Mouse (Mus musculus) ES-Bruce4 (cell line): Measurements from ENCODE around the gene Adipoq. TPM values are rescaled to one million over a fixed set of nuclear protein-coding genes. Genes with fewer than 3 reads are reported as not detected.

ENCODE experiments used
- H3K27ac ChIP-seq: 2 replicates; pipeline ENCODE4 v1.5.1; 2012; ENCODE audit warnings: low read length, inconsistent platforms; ENCODE audit not compliant: insufficient read depth
- H3K27me3 ChIP-seq: 2 replicates; pipeline ENCODE4 v1.6.1; 2012; ENCODE audit warnings: mild to moderate bottlenecking, low read length, inconsistent platforms; ENCODE audit not compliant: control insufficient read depth, poor library complexity, insufficient read depth, severe bottlenecking
- H3K36me3 ChIP-seq: 2 replicates; pipeline ENCODE4 v1.6.1; 2012; ENCODE audit warnings: inconsistent platforms, mild to moderate bottlenecking, low read length, moderate library complexity; ENCODE audit not compliant: control insufficient read depth, poor library complexity, insufficient read depth, severe bottlenecking
- H3K4me1 ChIP-seq: one replicate; pipeline ENCODE4 v1.8.1; 2011; ENCODE audit warnings: low read length; ENCODE audit not compliant: control insufficient read depth, insufficient read depth
- H3K4me3 ChIP-seq: 2 replicates; pipeline ENCODE4 v1.5.1; 2011; ENCODE audit warnings: low read depth, mild to moderate bottlenecking, low read length
- H3K9ac ChIP-seq: 2 replicates; pipeline ENCODE4 v1.6.1; 2012; ENCODE audit warnings: low read depth, mild to moderate bottlenecking, inconsistent platforms; ENCODE audit not compliant: poor library complexity, severe bottlenecking
- H3K9me3 ChIP-seq: replicated peaks from 2 replicates; pipeline ENCODE4 v1.6.1; 2012; ENCODE audit warnings: mild to moderate bottlenecking, low read length, inconsistent platforms; ENCODE audit not compliant: control insufficient read depth, poor library complexity, insufficient read depth, severe bottlenecking
- CTCF ChIP-seq: IDR thresholded peaks from one replicate; pipeline ENCODE4 v1.8.1; 2011; ENCODE audit warnings: low read depth, low read length
- EP300 ChIP-seq: IDR thresholded peaks from 2 replicates; pipeline ENCODE4 v1.6.1; 2011; ENCODE audit warnings: low read depth, low read length; ENCODE audit not compliant: insufficient read depth
- POLR2A ChIP-seq: IDR thresholded peaks from one replicate; pipeline ENCODE4 v1.8.1; 2011; ENCODE audit warnings: low read length; ENCODE audit not compliant: insufficient read depth
- polyA plus RNA-seq: library from polyadenylated mRNA; stranded (reverse); fragments of >200 nt; gene quantifications from 2 replicates; pipeline ENCODE4 v1.2.4, GENCODE M21; 2011; ENCODE audit warnings: low read depth; ENCODE audit not compliant: missing spikeins, insufficient read depth, insufficient read length

Adipoq gene
- polyA plus RNA-seq, 1 experiment: not detected

- Histone ChIP-seq H3K4me3 (no peak overlapping the region), H3K27ac (no peak overlapping the region), H3K9me3 (no peaks in the 10 kb centered on the region), H3K36me3 (peaks cover 82% of the 10 kb centered on the region), H3K9ac (no peak overlapping the region), H3K4me1 (no peaks in the 10 kb centered on the region), H3K27me3 (no peaks in the 10 kb centered on the region)
- TF ChIP-seq CTCF: no peak
These were observed 32.4 kb upstream of the Adipoq start for GRCm38 (mm10) chr16:23113903-23114302.

- Histone ChIP-seq H3K9me3 (no peaks in the 10 kb centered on the region), H3K27me3 (no peaks in the 10 kb centered on the region), H3K36me3 (peaks cover 79% of the 10 kb centered on the region), H3K4me3 (no peak overlapping the region), H3K9ac (no peak overlapping the region), H3K4me1 (no peaks in the 10 kb centered on the region), H3K27ac (peak overlapping the region; percentile 72)
- TF ChIP-seq EP300: no peak
- TF ChIP-seq POLR2A: no peak
- TF ChIP-seq CTCF: no peak
These were observed 31.8 kb upstream of the Adipoq start for GRCm38 (mm10) chr16:23114339-23115171.

DNA sequence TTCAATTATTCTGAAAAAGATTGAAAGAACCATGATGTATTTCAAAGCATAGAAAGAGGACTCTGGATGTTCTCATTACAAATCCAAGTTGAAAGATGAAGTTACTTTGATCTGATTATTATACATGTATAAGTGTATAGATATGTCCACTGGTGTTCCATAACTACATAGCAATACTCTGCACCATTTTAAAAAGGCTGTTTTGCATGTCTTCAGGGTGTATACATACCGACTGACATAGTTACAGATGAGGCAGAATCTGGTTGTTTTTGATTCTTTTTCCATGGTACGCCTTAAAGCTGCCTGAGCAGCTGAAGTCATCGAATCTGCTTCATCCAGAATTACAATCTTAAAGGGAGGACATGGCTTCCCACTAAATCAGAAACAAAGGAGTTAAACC lies 30.9 kb upstream of the Adipoq start:
- Histone ChIP-seq H3K9ac (no peak overlapping the region), H3K4me3 (no peak overlapping the region), H3K4me1 (no peaks in the 10 kb centered on the region), H3K27me3 (no peaks in the 10 kb centered on the region), H3K9me3 (no peaks in the 10 kb centered on the region), H3K36me3 (peaks cover 79% of the 10 kb centered on the region), H3K27ac (no peak overlapping the region)
- TF ChIP-seq CTCF: no peak
- TF ChIP-seq EP300: no peak
- no peak for TF ChIP-seq POLR2A

- Histone ChIP-seq H3K9me3 (no peaks in the 10 kb centered on the region), H3K27me3 (no peaks in the 10 kb centered on the region), H3K9ac (no peak overlapping the region), H3K4me3 (no peak overlapping the region), H3K36me3 (peaks cover 72% of the 10 kb centered on the region), H3K27ac (no peak overlapping the region), H3K4me1 (no peaks in the 10 kb centered on the region)
- TF ChIP-seq CTCF: no peak
- TF ChIP-seq EP300: no peak
- TF ChIP-seq POLR2A: no peak
These were observed 29.2 kb upstream of the Adipoq start for GRCm38 (mm10) chr16:23117173-23117572.

GRCm38 (mm10) chr16:23122446-23122845 lies 23.9 kb upstream of the Adipoq start:
- TF ChIP-seq POLR2A: no peak
- TF ChIP-seq EP300: no peak
- no peak for TF ChIP-seq CTCF
- no peaks in the 10 kb centered on the region for H3K9me3 ChIP-seq
- peaks cover 50% of the 10 kb centered on the region for H3K36me3 ChIP-seq
- no peak overlapping the region for H3K9ac ChIP-seq
- H3K4me1 ChIP-seq: no peaks in the 10 kb centered on the region
- no peaks in the 10 kb centered on the region for H3K27me3 ChIP-seq
- no peak overlapping the region for H3K4me3 ChIP-seq
- H3K27ac ChIP-seq: no peak overlapping the region

- Histone ChIP-seq H3K27me3 (no peaks in the 10 kb centered on the region), H3K36me3 (peaks cover 44% of the 10 kb centered on the region), H3K9me3 (no peaks in the 10 kb centered on the region), H3K9ac (no peak overlapping the region), H3K4me1 (no peaks in the 10 kb centered on the region), H3K4me3 (no peak overlapping the region), H3K27ac (no peak overlapping the region)
- TF ChIP-seq CTCF (no peak), POLR2A (no peak), EP300 (no peak)
These were observed 23.2 kb upstream of the Adipoq start for GRCm38 (mm10) chr16:23123104-23123503.
